Mouse (Mus musculus) ES-Bruce4 (cell line): ENCODE results near the gene Gm4027. TPM values are rescaled to one million over a fixed set of nuclear protein-coding genes. Genes with fewer than 3 reads are reported as not detected.
"Not testable (repeated sequence)": the region's sequence is repeated elsewhere in the genome, so short reads cannot be mapped to it uniquely, and the experiment has no call there.

Experiments
- H3K27ac ChIP-seq: 2 replicates; pipeline ENCODE4 v1.5.1; 2012; ENCODE audit warnings: low read length, inconsistent platforms; ENCODE audit not compliant: insufficient read depth
- H3K27me3 ChIP-seq: 2 replicates; pipeline ENCODE4 v1.6.1; 2012; ENCODE audit warnings: mild to moderate bottlenecking, low read length, inconsistent platforms; ENCODE audit not compliant: control insufficient read depth, poor library complexity, insufficient read depth, severe bottlenecking
- H3K36me3 ChIP-seq: 2 replicates; pipeline ENCODE4 v1.6.1; 2012; ENCODE audit warnings: inconsistent platforms, mild to moderate bottlenecking, low read length, moderate library complexity; ENCODE audit not compliant: control insufficient read depth, poor library complexity, insufficient read depth, severe bottlenecking
- H3K4me1 ChIP-seq: one replicate; pipeline ENCODE4 v1.8.1; 2011; ENCODE audit warnings: low read length; ENCODE audit not compliant: control insufficient read depth, insufficient read depth
- H3K4me3 ChIP-seq: 2 replicates; pipeline ENCODE4 v1.5.1; 2011; ENCODE audit warnings: low read depth, mild to moderate bottlenecking, low read length
- H3K9ac ChIP-seq: 2 replicates; pipeline ENCODE4 v1.6.1; 2012; ENCODE audit warnings: low read depth, mild to moderate bottlenecking, inconsistent platforms; ENCODE audit not compliant: poor library complexity, severe bottlenecking
- H3K9me3 ChIP-seq: replicated peaks from 2 replicates; pipeline ENCODE4 v1.6.1; 2012; ENCODE audit warnings: mild to moderate bottlenecking, low read length, inconsistent platforms; ENCODE audit not compliant: control insufficient read depth, poor library complexity, insufficient read depth, severe bottlenecking
- polyA plus RNA-seq: library from polyadenylated mRNA; stranded (reverse); fragments of >200 nt; gene quantifications from 2 replicates; pipeline ENCODE4 v1.2.4, GENCODE M21; 2011; ENCODE audit warnings: low read depth; ENCODE audit not compliant: missing spikeins, insufficient read depth, insufficient read length

Gm4027 gene
- polyA plus RNA-seq = not detected in 2 replicates

GRCm38 (mm10) chr12:87618569-87618968 is at the start of gene Gm4027:
Gene Gm4027 (plus strand): TSS chr12:87618869.
- H3K27me3 ChIP-seq, H3K27ac ChIP-seq, H3K9ac ChIP-seq, H3K4me1 ChIP-seq, H3K4me3 ChIP-seq, H3K36me3 ChIP-seq, H3K9me3 ChIP-seq: not testable (repeated sequence)

GRCm38 (mm10) chr12:87601388-87601787 is 17.3 kb upstream of the Gm4027 start:
- H3K9ac ChIP-seq, H3K4me3 ChIP-seq, H3K27ac ChIP-seq, H3K36me3 ChIP-seq, H3K9me3 ChIP-seq, H3K27me3 ChIP-seq, H3K4me1 ChIP-seq: not testable (repeated sequence)

GRCm38 (mm10) chr12:87602388-87602787 is 16.3 kb upstream of the Gm4027 start, which contains the start of gene Oog1:
Gene Oog1 (plus strand): TSS chr12:87602688.
- H3K4me1 ChIP-seq = not testable (repeated sequence)

GRCm38 (mm10) chr12:87644520-87644919 is 25.9 kb downstream of the Gm4027 start, which contains the start of gene Gm16381:
Gene Gm16381 (minus strand): TSS chr12:87644620.
- not testable (repeated sequence) for H3K9ac ChIP-seq, H3K36me3 ChIP-seq

More at GRCm38 (mm10) chr12:87602388-87602787, 16.3 kb upstream of the Gm4027 start, which contains the start of gene Oog1:
- not testable (repeated sequence) for H3K27me3 ChIP-seq, H3K4me3 ChIP-seq, H3K9ac ChIP-seq, H3K36me3 ChIP-seq, H3K9me3 ChIP-seq, H3K27ac ChIP-seq

GRCm38 (mm10) chr12:87652916-87653703 is 34.4 kb downstream of the Gm4027 start:
- not testable (repeated sequence) for H3K36me3 ChIP-seq, H3K9ac ChIP-seq, H3K9me3 ChIP-seq, H3K27ac ChIP-seq, H3K4me3 ChIP-seq, H3K27me3 ChIP-seq, H3K4me1 ChIP-seq

More at GRCm38 (mm10) chr12:87644520-87644919, 25.9 kb downstream of the Gm4027 start, which contains the start of gene Gm16381:
- not testable (repeated sequence) for H3K4me1 ChIP-seq, H3K27me3 ChIP-seq, H3K27ac ChIP-seq, H3K4me3 ChIP-seq, H3K9me3 ChIP-seq

Other genes starting within 250 kb of the Gm4027 start
- 106 and 107 TPM in 2 replicates for gene Sptlc2, start 230.5 kb upstream of the Gm4027 start, polyA plus RNA-seq
- 137 and 150 TPM in 2 replicates for gene Slirp, start 175.0 kb upstream of the Gm4027 start, polyA plus RNA-seq
- gene Alkbh1, start 174.9 kb upstream of the Gm4027 start, polyA plus RNA-seq = 62.5 and 64.5 TPM in 2 replicates
- gene Snw1, start 146.6 kb upstream of the Gm4027 start, polyA plus RNA-seq = 95.4 and 105 TPM in 2 replicates
- not detected in 2 replicates for gene Gm5788, start 124.1 kb upstream of the Gm4027 start, polyA plus RNA-seq
- gene Gm8300, start 104.6 kb upstream of the Gm4027 start, polyA plus RNA-seq = not detected in 2 replicates
- gene Oog1, start 16.2 kb upstream of the Gm4027 start, polyA plus RNA-seq = not detected in 2 replicates
- not detected in 2 replicates for gene Gm16381, start 25.8 kb downstream of the Gm4027 start, polyA plus RNA-seq
- 0.38 TPM in 1 of 2 replicates, not detected in the other for gene Gm21319, start 156.9 kb downstream of the Gm4027 start, polyA plus RNA-seq
- gene Gm21936, start 176.6 kb downstream of the Gm4027 start, polyA plus RNA-seq = not detected in 2 replicates
- gene BB287469, start 197.7 kb downstream of the Gm4027 start, polyA plus RNA-seq = not detected in 2 replicates
- not detected in 2 replicates for gene Gm2001, start 223.5 kb downstream of the Gm4027 start, polyA plus RNA-seq